Mouse (Mus musculus) brain, embryonic 14.5 days (tissue): ENCODE measurements around the gene Zranb1.
A peak's percentile ranks its signal among the peaks of the same experiment; 100 is the strongest.

Experiments used
- CTCF ChIP-seq: fragments of 200-500 bp; IDR thresholded peaks from 2 replicates; pipeline ENCODE4 v1.5.1; 2012; ENCODE audit warnings: inconsistent platforms, mild to moderate bottlenecking, moderate library complexity, borderline replicate concordance; ENCODE audit not compliant: insufficient read depth, insufficient read length; ENCODE audit errors: extremely low read depth
- POLR2A ChIP-seq: fragments of 200-500 bp; IDR thresholded peaks from 2 replicates; pipeline ENCODE4 v1.6.1; 2012; ENCODE audit warnings: mild to moderate bottlenecking, inconsistent platforms, borderline replicate concordance; ENCODE audit not compliant: poor library complexity, insufficient read depth, insufficient read length, severe bottlenecking; ENCODE audit errors: extremely low read depth

- peak; percentile 20; the same call in 1 of the 2 replicates for TF ChIP-seq CTCF
- no peak for TF ChIP-seq POLR2A
Measured at GRCm38 (mm10) chr7:132897258-132897657, 33.7 kb upstream of the Zranb1 start.
